Mouse (Mus musculus) heart, postnatal 4 days (tissue): Measurements from ENCODE around the gene Plpp3. TPM values are rescaled to one million over a fixed set of nuclear protein-coding genes. Genes with fewer than 3 reads are reported as not detected.

Source experiments
- DNase-seq: peaks from one replicate; pipeline ENCODE4 v3.0.0; 2021
- total RNA-seq, 2 experiments: library from RNA; stranded (reverse); gene quantifications; 2 replicates each; pipeline ENCODE4 v1.2.3; 2021

Plpp3 gene
- total RNA-seq, 2 experiments from 2014 or later, result 46.0 to 47.7 TPM

DNA sequence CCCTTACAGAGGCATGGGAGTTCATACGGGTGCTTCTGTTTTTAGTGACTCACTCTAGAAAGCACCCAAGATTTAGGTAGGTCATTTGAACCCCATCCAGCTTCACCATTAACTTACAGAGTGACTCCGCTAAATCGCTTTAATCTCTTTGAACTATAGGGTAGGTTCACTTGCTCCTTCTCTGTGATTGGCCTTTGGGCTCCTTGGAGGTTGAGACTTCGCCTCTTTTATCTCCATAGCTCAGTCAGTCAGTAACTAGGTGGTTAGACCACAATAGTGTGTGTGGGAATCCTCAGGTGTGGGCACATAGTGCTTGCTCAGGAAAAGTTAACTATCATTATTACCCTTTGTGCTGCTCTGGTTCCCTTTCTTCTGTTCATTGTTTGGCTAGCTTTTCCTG lies 33.7 kb downstream of the Plpp3 start:
- no peak for DNase-seq

DNA sequence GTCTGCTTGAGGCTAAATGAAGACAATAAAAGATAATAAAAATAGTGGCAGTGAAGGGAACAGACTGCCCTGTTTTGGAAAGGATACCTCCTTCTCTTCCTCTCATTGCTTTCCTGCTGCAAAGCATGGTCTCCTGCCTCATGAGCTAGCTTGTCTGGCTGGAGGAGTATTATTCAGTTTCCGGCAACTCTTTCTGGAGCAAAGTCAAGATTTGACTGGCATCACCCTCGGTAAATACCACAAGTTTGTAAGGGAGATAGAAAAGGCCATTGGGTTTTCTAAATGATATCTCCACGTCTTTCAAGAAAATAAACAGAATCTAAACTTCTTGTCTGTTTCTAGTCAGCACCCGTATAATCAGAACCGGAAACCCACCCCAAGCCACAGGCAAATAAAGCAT lies 34.4 kb downstream of the Plpp3 start:
- DNase-seq, result no peak

DNA sequence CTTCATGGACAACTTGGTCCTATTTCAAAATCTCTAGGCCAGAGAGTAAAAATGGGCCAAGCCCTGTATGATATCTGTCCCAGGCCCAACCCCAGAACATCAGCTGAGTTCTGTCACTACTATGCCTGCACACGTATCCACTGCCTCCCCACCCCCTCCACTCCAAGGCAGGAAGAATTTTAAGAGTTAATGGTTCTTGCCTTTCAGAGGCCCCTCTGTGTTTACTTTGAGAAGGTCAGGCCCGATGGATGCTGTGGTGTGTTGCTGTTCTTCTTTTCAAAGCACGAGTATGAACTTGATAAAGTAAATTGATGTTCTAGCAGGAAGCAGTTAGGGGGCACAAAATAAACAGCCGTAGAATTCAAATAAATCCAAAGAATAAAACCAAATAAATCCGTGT lies 35.5 kb downstream of the Plpp3 start:
- DNase-seq, result no peak

DNA sequence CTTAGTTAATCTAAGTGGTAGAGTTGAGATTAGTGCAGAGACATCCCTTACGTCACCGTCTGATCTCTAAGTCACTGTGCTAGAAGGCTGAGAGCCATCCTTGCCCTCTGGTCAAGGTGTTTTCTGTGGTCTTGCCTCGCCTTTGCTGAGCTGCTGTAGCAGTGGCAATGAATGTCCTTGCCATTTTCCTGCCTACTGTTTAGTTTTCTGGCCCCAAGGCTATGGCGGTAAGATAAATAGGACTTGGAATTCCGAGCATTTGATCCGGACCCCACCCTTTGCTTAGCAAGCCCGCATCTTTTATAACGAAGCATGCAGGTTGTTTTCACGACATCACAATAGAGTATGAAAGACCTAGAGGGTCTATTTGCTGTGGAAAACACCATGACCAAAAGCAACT lies 38.1 kb downstream of the Plpp3 start:
- no peak for DNase-seq

DNA sequence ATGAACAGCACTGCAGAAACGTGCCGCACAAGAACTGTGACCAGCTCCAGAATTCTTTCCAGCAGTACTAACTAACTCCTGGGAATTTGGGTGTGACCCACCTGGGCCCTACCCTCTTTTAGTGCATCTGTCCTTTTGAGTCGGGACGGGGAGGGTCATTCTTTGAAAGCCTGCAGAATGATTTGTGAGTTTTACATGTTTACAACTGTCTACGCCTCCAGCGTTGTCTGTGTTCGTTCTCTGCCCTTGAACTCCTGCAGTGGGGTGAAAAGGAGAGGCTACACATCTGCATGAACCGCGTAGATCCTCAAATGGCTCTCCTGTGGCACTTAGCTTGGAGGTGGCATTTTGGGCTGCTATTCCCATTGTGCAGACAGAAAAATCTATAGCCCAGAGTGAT lies 39.0 kb downstream of the Plpp3 start:
- no peak for DNase-seq

DNA sequence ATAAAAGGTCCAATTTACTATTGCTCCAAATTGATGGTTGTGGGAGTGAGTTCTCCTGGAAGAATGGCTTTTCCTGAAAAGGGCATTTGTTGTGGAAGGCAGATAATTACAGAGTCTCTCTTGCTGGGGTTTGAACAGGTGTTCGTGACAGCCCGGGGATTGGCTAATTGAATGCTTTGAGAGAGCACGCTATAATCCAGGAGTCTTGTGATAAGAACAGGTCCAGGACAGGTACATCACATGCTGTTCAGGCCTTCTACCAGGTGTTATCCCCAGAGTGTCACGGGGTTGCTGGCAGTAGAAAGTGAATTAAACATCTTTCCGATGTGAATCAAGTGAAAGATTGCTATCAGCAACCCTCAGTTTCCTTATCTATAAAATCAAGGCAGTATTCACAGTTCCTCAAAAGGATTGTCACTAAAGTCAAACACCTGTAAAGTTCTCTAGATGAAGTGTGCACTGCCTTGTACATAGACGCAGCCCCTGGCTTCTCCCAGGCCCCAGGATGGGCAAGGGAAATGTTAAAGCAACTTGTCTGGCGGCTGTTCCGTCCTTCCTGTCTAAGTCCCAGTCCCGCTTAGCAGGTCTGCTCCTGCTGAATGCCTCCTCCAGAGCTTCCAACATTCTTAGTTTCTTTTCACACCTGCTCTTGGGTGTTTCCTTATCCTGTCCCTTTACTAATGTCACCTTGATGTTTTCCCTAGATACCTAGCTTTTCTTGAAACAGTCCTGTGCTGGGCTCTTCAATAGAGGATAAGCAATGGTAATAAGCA lies 40.0 kb downstream of the Plpp3 start:
- DNase-seq, result no peak

DNA sequence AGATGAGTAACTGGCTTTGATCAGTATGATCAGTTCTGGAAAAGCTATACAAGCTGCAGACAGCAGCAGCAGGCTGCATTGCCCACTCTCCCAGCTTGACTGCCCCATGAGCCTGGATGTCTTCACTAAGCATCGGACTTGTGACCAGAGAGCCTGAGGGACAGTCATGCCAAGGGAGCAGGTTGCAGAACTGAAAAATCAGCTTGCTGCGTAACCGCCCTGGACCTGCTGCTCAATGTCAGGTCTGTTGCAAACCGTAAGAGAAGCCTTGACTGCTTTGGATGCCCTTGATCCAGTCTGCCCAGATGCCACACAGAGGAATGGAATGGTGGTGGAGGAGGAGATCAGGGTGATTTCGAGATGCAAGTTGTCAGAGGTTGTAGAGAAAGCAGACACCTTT lies 41.5 kb downstream of the Plpp3 start:
- DNase-seq, result no peak

DNA sequence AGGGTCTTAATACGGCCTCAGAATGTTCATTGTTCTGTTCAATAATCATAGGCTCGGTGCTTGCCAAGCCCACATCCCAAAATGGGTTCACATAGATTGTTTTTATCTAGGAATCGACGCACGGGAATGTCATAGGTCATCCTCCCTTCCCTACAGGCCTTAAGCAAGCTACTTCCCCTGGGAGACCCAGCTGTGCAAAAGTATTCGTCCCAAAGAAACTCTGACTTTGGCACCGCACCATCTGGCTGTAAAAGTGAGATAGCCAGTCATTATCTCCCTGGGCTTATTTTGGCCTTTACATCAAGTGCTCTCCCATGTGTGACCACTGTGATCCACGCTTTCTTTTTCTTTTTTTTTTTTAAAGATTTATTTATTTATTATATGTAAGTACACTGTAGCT lies 42.2 kb downstream of the Plpp3 start:
- peak; percentile 42 for DNase-seq

DNA sequence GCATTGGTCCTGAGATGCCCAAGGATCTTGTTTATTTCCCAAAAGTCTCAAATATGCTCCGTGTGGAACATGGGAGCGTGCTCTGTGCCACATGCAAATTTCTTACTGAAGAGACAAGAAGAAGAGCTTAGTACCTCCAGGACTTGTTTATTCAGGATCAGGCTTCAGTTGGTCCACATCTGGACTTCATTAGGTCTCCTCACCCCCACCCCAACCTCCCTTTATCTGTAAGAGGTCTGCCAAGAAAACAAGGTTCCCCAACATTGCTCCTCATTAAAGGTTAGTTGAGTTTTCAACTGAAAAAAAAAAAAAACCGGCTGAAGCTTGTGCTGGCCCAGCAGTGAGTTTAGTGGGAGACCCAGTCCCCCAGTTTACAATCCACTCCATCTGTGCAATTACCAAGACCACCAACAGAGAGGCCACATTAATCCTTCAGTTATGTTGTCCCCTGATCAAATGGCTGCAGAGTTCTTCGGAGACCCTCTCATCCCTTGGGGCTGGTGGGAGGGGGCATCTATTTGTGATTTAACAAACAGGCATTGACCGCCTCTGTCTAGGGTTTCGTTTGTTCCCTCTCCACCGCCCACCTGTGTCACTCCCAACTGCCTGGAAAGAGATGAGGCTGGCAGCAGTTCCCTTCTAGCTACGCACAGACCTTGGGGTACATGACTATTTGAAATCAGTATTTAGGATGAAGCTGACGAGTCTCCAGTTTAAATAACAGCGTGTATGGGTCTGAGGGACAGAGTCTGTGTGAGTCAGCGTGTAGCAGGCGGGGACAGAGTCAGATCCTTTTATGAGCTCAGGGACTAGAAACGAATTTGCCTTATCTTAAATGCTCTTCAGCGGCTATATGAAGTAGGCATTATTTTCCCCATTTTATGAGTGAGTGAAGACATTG lies 43.7 kb downstream of the Plpp3 start:
- no peak for DNase-seq

DNA sequence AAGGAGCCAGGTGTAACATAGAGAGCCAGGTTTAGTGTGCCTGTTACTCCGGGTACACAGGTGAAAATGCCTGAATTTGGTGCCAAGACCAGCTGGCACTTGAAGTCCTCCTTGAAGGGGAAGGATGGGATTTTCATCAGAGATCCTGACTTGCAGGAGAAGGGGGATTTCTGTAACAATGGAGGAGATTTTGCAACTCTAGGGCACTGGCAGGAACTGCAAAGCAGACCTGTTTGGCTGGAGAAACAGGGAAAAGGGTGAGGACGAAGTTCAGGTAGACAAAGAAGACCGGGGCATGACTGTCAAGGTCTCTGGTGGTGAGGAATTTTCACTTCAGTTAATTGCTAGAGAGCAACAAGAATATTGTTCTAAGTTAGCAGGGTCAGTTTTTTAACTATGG lies 45.3 kb downstream of the Plpp3 start:
- no peak for DNase-seq

DNA sequence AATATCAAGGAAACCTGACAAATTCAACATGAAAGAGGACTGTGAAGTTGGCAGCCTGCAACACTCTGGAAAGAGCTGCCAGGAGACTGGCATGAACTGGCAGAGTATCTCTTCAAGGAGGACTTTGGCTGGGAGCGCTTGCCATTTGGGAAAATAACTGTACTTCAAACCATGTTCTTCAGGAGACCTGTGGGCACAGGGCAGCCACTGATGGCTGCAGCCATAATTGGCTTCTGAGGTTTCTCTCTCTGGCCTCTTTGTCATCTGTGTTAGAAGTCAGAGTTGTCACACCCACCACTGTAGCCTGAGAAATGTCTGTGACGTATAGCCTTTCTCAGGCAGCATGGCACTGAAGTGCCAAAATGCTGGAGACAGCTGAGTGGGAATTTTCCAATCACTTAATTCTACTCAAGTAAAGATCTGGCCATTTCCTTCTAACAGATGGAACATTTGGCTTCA lies 46.2 kb downstream of the Plpp3 start:
- DNase-seq, result no peak

DNA sequence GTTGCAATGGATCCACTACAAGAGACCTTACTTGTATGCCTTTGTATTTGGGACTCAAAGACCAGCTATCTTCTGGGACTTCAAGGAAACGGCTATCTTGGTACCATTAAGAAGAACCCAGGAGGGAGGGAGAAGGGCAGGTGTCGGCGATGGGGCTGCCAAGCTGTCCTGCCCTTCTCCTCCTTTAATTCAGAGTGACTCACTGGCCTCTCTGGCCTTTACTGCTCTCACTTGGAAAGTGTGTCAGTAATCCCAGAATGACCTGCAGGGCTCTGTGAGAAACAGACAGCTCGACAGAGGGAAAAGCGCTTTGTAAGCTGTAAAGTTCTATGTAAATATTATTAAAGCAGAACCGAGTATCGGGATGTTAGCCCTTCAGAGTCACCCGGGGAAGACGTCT lies 46.9 kb downstream of the Plpp3 start:
- no peak for DNase-seq

DNA sequence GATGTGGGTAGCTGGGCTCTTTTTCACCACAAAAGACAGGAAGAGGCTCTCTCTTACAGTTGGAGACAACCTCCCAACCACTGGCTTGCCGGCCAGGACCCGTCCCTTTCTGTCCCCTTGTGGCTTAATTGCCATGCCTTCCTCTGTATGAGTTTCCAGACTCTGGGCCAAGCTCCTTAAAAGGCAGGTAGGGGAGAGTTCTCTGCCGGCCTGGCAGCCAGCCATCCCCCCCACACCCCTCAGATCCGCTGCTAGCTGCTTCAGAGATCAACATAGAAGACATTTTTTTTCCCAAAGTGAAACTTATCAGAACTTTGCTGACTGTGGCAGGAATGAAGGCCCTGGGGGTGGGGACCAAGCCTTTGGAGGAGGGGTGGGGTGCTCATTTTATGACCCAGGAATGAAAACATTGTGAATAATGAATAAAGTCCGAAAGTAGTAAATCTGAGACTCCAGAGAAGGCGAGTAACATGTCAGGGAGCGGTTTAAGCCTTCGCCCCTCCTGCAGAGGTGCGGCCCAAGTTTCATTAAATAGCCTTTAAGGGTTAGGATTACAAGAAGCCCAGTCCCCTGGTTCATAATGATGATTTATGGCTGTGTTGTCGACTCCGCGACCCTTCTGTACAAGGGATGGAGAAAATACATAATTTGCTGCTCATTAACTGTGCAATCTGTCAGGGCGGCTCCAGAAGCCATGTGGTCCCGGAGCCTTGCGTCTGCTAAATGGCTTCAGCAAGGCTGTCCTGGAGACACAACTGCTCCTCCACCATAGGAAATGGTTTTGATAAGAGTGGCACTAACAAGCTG lies 48.1 kb downstream of the Plpp3 start:
- DNase-seq, result peak; percentile 79

DNA sequence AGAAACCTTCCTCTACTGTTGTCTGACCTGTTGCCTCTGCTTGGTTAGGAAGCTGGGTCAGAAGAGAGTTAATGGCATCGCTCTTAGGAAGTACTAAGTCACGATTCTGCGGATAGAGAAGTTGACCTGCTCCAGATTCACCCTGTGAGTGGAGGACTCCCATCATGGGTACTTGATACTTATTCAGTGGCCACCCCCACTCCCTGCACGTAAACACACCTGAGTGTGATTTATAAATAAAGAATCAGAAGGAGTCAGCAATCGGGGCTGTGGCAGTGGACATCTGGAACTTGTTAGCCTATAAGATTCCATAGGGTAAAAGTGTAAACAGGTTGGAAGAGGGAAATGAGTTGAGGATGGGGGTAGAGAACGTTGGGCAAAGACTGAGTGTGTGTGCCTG lies 49.0 kb downstream of the Plpp3 start:
- no peak for DNase-seq

DNA sequence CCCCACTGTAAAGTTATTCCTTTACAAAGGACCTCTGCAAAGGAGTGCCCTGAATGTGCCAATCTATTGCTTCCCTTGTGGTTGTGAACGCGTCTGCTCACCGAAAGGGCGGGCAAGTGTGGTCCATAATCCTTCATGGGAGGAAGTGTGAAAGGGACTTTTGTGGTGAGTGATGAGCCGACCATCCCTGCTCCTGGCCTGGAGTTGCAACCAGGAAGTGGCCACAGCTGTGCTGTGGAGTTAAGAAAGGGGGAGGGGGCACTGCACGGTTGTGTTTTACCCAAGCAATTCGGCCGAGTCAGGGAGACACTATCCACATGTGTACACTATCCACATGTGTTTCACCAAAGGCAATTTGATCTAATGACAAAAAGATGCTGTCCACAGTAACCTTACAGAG lies 49.8 kb downstream of the Plpp3 start:
- peak; percentile 22 for DNase-seq

DNA sequence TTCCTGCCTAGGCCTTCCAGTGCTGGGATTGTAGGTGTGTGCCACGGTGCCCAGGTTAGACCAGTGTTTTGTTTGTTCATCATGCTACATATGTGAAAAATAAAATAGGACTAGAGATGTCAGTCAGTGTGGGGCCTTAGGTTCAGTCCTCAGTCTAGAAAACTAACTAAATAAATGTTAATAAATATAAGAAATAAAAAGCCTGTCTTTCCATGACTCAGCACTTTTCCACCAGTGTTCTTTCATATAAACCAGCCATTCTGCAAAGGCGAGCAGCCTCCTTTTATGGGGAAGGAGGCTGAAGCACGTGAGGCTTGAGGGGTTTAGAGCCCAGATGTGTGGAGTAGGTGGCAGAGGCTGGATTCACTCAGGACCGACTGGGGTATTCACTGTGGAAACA lies 50.5 kb downstream of the Plpp3 start:
- no peak for DNase-seq

DNA sequence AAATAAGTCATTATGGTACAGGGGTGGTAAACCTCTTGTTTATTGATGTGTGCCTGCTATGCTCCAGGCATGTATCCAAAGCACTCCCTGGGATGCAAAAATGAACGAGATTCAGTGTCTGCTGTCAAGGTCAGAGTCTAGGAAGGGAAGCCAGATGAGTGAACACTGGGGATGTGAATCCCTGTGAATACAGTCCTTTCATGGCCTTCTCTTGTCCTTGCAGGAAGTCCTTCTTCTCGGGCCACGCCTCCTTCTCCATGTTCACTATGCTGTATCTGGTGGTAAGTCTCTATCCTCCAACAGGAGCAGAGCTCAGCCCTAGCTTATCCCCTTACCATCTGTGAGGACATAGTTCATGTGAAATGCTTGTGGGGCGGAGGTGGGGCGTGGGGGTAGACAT lies 51.8 kb downstream of the Plpp3 start:
- no peak for DNase-seq

DNA sequence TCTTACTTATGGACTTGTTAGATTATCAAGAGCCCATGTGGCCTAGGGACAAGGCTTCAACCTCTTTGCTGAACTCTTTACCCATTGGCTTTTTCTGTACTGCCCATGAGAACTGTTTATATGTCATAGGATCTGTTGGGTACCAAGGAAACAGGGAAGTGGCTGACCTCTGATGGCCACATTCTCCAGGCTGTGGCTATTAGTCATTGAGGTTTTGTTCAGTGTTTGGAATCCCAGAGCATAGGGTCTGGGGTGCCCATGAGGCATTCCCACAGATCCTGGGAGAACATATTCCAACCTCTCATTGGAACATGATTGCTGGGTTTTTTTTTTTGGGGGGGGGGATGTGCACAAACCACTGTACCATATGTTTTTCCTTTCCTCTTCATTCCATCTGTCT lies 56.2 kb downstream of the Plpp3 start:
- no peak for DNase-seq

DNA sequence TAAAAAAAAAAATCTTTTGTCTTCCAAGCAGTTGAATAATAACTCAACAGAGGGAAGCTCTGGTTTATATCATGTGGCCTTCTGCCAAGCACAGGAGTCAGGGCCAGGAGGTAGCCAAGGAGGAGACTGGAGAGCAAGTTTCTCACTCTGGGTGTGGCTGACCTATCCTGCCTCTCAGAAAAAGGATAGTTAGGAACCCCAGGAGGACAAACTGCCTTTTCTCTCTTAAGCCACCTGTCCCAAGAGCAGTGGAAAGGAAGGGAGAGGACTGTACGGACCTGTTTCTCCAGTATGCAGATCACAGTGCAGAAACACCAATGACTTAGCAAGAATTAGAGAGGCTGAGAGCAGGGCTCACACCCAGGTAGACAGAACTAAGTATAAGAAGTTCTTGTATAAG lies 57.3 kb downstream of the Plpp3 start:
- peak; percentile 42 for DNase-seq

DNA sequence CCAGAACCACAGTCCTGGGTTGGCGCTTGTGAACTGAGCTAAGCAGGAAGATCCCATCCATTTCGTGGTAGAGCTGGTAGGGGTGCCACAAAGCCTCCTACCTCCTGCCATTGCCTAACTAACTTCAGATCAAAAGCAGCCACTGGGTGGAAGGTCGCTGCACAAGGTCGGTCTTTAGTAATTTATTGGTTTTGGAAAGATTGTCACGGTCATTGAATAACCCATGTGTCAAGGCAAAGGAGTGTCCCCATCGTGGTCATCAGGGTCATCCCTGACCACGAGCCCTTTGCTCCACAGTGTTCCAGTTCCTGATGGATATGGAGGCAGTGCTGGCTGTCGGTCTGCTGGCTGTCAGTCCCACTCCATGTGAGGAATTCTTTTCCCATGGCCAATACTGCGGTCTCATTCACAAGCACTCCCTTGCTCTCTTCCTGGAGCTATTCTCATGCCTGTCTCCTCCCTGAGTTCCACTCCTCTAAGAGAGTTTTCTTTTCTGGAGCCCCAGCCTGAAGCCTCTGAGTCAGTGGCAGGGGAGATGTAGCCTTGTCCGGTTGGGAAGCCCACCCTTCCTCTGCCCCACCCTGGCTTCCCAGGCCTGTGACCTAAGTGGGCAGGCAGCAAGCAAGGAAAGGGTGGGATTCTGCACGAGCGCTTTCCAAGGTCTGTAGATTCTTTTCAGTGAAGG lies 58.7 kb downstream of the Plpp3 start:
- peak; percentile 36 for DNase-seq

DNA sequence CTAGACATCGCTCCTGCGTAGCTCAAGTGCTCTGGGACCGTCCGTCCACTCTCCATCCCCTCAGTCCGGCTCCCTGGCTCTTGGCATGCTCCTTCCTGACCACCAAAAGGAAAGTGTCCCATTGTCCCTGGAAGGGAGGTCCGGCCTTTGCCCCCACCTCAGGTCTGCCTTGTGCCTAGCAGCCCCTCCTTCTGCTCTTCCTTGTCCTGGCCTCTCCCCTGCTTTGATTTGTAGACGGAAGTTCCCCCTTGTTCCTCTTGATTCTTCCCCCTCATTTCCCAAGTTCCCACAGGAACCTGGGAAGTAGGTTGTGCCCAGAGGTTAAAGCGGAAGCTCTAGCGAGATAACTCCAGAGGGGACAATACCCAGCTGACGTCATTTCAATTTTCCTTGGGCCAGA lies 61.1 kb downstream of the Plpp3 start:
- DNase-seq, result peak; percentile 39

DNA sequence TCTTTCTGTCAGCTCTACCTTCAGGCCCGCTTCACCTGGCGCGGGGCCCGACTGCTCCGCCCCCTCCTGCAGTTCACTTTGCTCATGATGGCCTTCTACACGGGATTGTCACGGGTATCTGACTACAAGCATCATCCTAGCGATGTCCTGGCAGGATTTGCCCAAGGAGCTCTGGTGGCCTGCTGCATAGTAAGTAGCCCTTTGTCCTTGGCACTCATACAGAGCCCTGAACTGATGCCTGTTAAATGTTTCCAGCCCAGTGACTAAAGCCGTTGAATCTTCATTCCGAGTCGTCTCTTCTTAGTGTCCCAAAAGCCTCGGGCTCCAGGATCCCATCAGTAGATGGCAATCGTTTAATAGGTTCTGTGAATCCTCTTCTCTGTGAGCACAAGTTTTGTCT lies 62.2 kb downstream of the Plpp3 start:
- no peak for DNase-seq
